Comparison of ENCODE assay signal across 8 mouse cellular contexts in genomic region chrX:140541711-140542473, GRCm38 (mm10). TPM values are rescaled to one million over a fixed set of nuclear protein-coding genes. Genes with fewer than 3 reads are reported as not detected.
DNase-seq lines count a peak whose midpoint lies in the region; ATAC-seq and TF ChIP-seq lines count a peak whose summit lies in the region.

No protein-coding gene starts in this region.

- peak overlapping the region; percentile 10 for H3ac ChIP-seq in myocyte (ENCODE audit: control insufficient read depth, insufficient read length)

- H3K36me3 ChIP-seq in hindbrain, embryonic 15.5 days: no peaks in the 10 kb centered on the region
- peaks cover 3% of the 10 kb centered on the region for H3K36me3 ChIP-seq in myocyte (ENCODE audit: control insufficient read depth, insufficient read depth)

- no peaks in the 10 kb centered on the region for H3K9me3 ChIP-seq in hindbrain, embryonic 15.5 days

- peak; percentile 54 to 59 for DNase-seq in heart, adult 18-20 months
- no peak for DNase-seq in heart, postnatal 25 days (ENCODE audit: low spot score)
- DNase-seq in brain, adult 2 months (ENCODE audit: low read depth, low spot score): peak; percentile 79
- peak; percentile 50 for DNase-seq in liver
- peak; percentile 51 for DNase-seq in thymus, postnatal 4 days

- peaks cover 5% of the 10 kb centered on the region for H3K4me1 ChIP-seq in hindbrain, embryonic 15.5 days (replicated peaks)

- peak overlapping the region; percentile 64 for H3K4me2 ChIP-seq in hindbrain, embryonic 15.5 days
- peak overlapping the region; percentile 88 for H3K4me2 ChIP-seq in myocyte (ENCODE audit: low read depth)

- peak; percentile 60 for ATAC-seq in erythroid progenitor cell, adult 5-6 weeks (replicated peaks; ENCODE audit: low FRiP score, poor library complexity, severe bottlenecking)
- ATAC-seq in hindbrain, embryonic 15.5 days (ENCODE audit: low FRiP score, low read depth): peak; percentile 52

- WGBS in hindbrain, embryonic 15.5 days: 24% methylated on average over 10 of the region's 10 CpGs

- no peak for TF ChIP-seq POLR2A in myocyte (IDR thresholded peaks at IDR 0.05; ENCODE audit: insufficient read length, low read depth)

- H3K27ac ChIP-seq in hindbrain, embryonic 15.5 days (replicated peaks): peak overlapping the region; percentile 86

- H3K27me3 ChIP-seq in hindbrain, embryonic 15.5 days: peaks cover 15% of the 10 kb centered on the region; the same call in 1 of the 2 replicates
- H3K27me3 ChIP-seq in myocyte (ENCODE audit: control insufficient read depth, insufficient read depth, insufficient read length): no peaks in the 10 kb centered on the region

- peak overlapping the region; percentile 56 for H3K9ac ChIP-seq in hindbrain, embryonic 15.5 days

- intact Hi-C loops in heart, postnatal 25 days (cut with DNase I): loop anchor here (2.0 kb wide), 2 partner anchors 37 to 57 kb away; no protein-coding TSS in a partner anchor

- peaks cover 15% of the 10 kb centered on the region for H3K79me2 ChIP-seq in myocyte (ENCODE audit: control insufficient read depth, insufficient read depth)

- peak overlapping the region; percentile 49 for H3K4me3 ChIP-seq in hindbrain, embryonic 15.5 days
- H3K4me3 ChIP-seq in myocyte: peak overlapping the region; percentile 81

TF ChIP-seq in myocyte, 11 proteins besides CTCF, POLR2A, EP300 and RAD21:
- TF ChIP-seq MYOD1 (IDR thresholded peaks at IDR 0.05; ENCODE audit: control insufficient read depth in 1 of 3, insufficient read length in 2 of 3, low read depth in 2 of 3) (no peak), MAX (IDR thresholded peaks at IDR 0.05; ENCODE audit: low read depth) (no peak), TCF12 (IDR thresholded peaks at IDR 0.05; ENCODE audit: insufficient read depth, poor library complexity, severe bottlenecking) (no peak), MYOG (IDR thresholded peaks at IDR 0.05; ENCODE audit: control insufficient read depth in 1 of 3, insufficient read depth in 1 of 3, insufficient read length in 2 of 3, low read depth in 2 of 3) (no peak), POLR2AphosphoS2 (IDR thresholded peaks at IDR 0.05; ENCODE audit: insufficient read length, low read depth) (no peak), CEBPB (IDR thresholded peaks at IDR 0.05; ENCODE audit: insufficient read depth, poor library complexity, severe bottlenecking) (no peak)

RNA-seq across cellular contexts. Expression of gene Tsc22d3, which starts 58.6 kb away (rescaled TPM):
- total RNA-seq in heart, adult 18-20 months (2021): 100 to 1,000 TPM; 192 to 239 TPM
- total RNA-seq in heart, postnatal 25 days (2021): 100 to 1,000 TPM; 130 to 184 TPM
- 7.1 and 15.9 TPM in 2 replicates for total RNA-seq in erythroid progenitor cell, adult 5-6 weeks (2015; ENCODE audit: low replicate concordance)
- total RNA-seq in erythroid progenitor cell, adult 5-6 weeks (2017; ENCODE audit: low replicate concordance): 4.9 and 15.8 TPM in 2 replicates
- 112 and 124 TPM in 2 replicates for polyA plus RNA-seq in hindbrain, embryonic 15.5 days (2015; fragmentation: Nextera tagmentation; extraction: Ambion mirVana)
- polyA plus RNA-seq in myocyte (2012; fragmentation: generic; extraction: Trizol): 87.0 TPM

Comparison
In these comparisons a context has a peak if more than half of its experiments do, and no peak if none do; other contexts are left out.
1. RNA of gene Tsc22d3, which starts 58.6 kb away (total RNA-seq): 192 to 239 TPM in heart, adult 18-20 months and 130 to 184 TPM in heart, postnatal 25 days; 4.9 to 15.9 TPM in erythroid progenitor cell, adult 5-6 weeks; every median in the first group is over 4 times any median in the second.